Mouse (Mus musculus): ENCODE measurements around the gene Atoh8.

- TF ChIP-seq CTCF (IDR thresholded peaks at IDR 0.05; ENCODE audit: low read depth) (peak; percentile 95), EP300 (IDR thresholded peaks at IDR 0.05; ENCODE audit: low read depth) (no peak)
These were observed 70.8 kb downstream of the Atoh8 start for GRCm38 (mm10) chr6:72164321-72165275.
